Mouse (Mus musculus) limb, embryonic 14.5 days (tissue): ENCODE results near the gene Pim1. TPM values are rescaled to one million over a fixed set of nuclear protein-coding genes. Genes with fewer than 3 reads are reported as not detected.
"Not testable (repeated sequence)": the region's sequence is repeated elsewhere in the genome, so short reads cannot be mapped to it uniquely, and the experiment has no call there.

Experiments
- ATAC-seq: fragments of 200-750 bp; cut with Nextera tagmentation; 2 replicates; pipeline ENCODE4 v1.8.0; 2017; ENCODE audit warnings: low read depth, moderate number of reproducible peaks, moderate TSS enrichment; ENCODE audit not compliant: low FRiP score
- DNase-seq: peaks from one replicate; pipeline ENCODE4 v3.0.0-alpha.2; 2015; ENCODE audit warnings: low spot score
- H3K27ac ChIP-seq: fragments of 300-500 bp; sonication (generic); replicated peaks from 2 replicates; pipeline ENCODE4 v1.5.1; 2014; ENCODE audit warnings: low read depth, mild to moderate bottlenecking, low read length, moderate library complexity, mixed read lengths
- H3K27me3 ChIP-seq: fragments of 300-500 bp; sonication (generic); 2 replicates; pipeline ENCODE4 v1.6.1; 2014; ENCODE audit warnings: low read length, mixed read lengths; ENCODE audit not compliant: control insufficient read depth, insufficient read depth
- H3K36me3 ChIP-seq: fragments of 300-500 bp; sonication (generic); 2 replicates; pipeline ENCODE4 v1.6.1; 2014; ENCODE audit warnings: mild to moderate bottlenecking, low read length, moderate library complexity, mixed read lengths; ENCODE audit not compliant: control insufficient read depth, insufficient read depth
- H3K4me1 ChIP-seq: fragments of 300-500 bp; sonication (generic); 2 replicates; pipeline ENCODE4 v1.6.1; 2014; ENCODE audit warnings: antibody characterized with exemption, low read length, mixed read lengths; ENCODE audit not compliant: control insufficient read depth, insufficient read depth
- H3K4me2 ChIP-seq: fragments of 300-500 bp; sonication (generic); replicated peaks from 2 replicates; pipeline ENCODE4 v1.6.1; 2014; ENCODE audit warnings: low read depth, mild to moderate bottlenecking, low read length, moderate library complexity; ENCODE audit not compliant: severe bottlenecking
- H3K4me3 ChIP-seq: fragments of 300-500 bp; sonication (generic); replicated peaks from 2 replicates; pipeline ENCODE4 v1.5.1; 2014; ENCODE audit warnings: low read length
- H3K9ac ChIP-seq: fragments of 300-500 bp; sonication (generic); 2 replicates; pipeline ENCODE4 v1.6.1; 2014; ENCODE audit warnings: mild to moderate bottlenecking, low read depth, low read length, moderate library complexity; ENCODE audit not compliant: severe bottlenecking
- H3K9me3 ChIP-seq: fragments of 300-500 bp; sonication (generic); 2 replicates; pipeline ENCODE4 v1.6.1; 2016; ENCODE audit warnings: low read length; ENCODE audit not compliant: control insufficient read depth
- POLR2A ChIP-seq: fragments of 200-500 bp; IDR thresholded peaks from 2 replicates; pipeline ENCODE4 v1.8.0; 2012; ENCODE audit warnings: inconsistent platforms, mild to moderate bottlenecking, moderate library complexity, borderline replicate concordance; ENCODE audit not compliant: insufficient read depth, insufficient read length; ENCODE audit errors: extremely low read depth
- WGBS: fragments of 180-500 bp; shearing (Covaris S2); extraction: QIAGEN DNeasy Blood & Tissue Kit; methylation state at CpG from one replicate; pipeline ENCODE4 v1.1.7; 2014; 5-methylcytosine and 5-hydroxymethylcytosine counted together
- polyA plus RNA-seq, 2 experiments: library from polyadenylated mRNA; depleted of rRNA in 1 of 2; stranded (reverse) in 1 of 2; unstranded in 1 of 2; fragments of >200 nt; fragmentation: Nextera tagmentation in 1 of 2; extraction: Ambion mirVana in 1 of 2; gene quantifications; 2 replicates each; pipeline versions ENCODE4 v1.2.1 to v1.2.3; 2012 to 2014

Gene Pim1
- polyA plus RNA-seq, 2 experiments = 15.7 to 18.4 TPM

- DNase-seq = no peak
- H3K36me3 ChIP-seq = no peaks in the 10 kb centered on the region
- no peak overlapping the region for H3K4me3 ChIP-seq
- H3K27me3 ChIP-seq = no peaks in the 10 kb centered on the region
- H3K9me3 ChIP-seq = no peaks in the 10 kb centered on the region
- 76% methylated on average over 12 of the region's 12 CpGs for WGBS
- no peak for TF ChIP-seq POLR2A
- H3K4me1 ChIP-seq = no peaks in the 10 kb centered on the region
- H3K27ac ChIP-seq = no peak overlapping the region
- no peak overlapping the region for H3K9ac ChIP-seq
- ATAC-seq = no peak
- no peak overlapping the region for H3K4me2 ChIP-seq
These were observed 18.5 kb downstream of the Pim1 start for GRCm38 (mm10) chr17:29508927-29509608.

GRCm38 (mm10) chr17:29510691-29511090 lies 20.1 kb downstream of the Pim1 start:
- no peak for TF ChIP-seq POLR2A
- Histone ChIP-seq H3K4me3 (no peak overlapping the region), H3K27me3 (no peaks in the 10 kb centered on the region), H3K9me3 (no peaks in the 10 kb centered on the region), H3K36me3 (no peaks in the 10 kb centered on the region), H3K4me1 (no peaks in the 10 kb centered on the region), H3K9ac (no peak overlapping the region), H3K27ac (no peak overlapping the region), H3K4me2 (no peak overlapping the region)
- ATAC-seq (no peak), DNase-seq (no peak)
- 63% methylated on average over 8 of the region's 8 CpGs for WGBS

GRCm38 (mm10) chr17:29513044-29513730 lies 22.6 kb downstream of the Pim1 start:
- peak; percentile 44 for DNase-seq
- Histone ChIP-seq H3K9ac (no peak overlapping the region), H3K4me1 (no peaks in the 10 kb centered on the region), H3K4me2 (no peak overlapping the region), H3K36me3 (no peaks in the 10 kb centered on the region), H3K27me3 (no peaks in the 10 kb centered on the region), H3K4me3 (no peak overlapping the region), H3K9me3 (no peaks in the 10 kb centered on the region), H3K27ac (no peak overlapping the region)
- 0 out of 2 replicates have a peak, but pooled peaks have one; percentile 60 for ATAC-seq
- WGBS = 46% methylated on average over 13 of the region's 13 CpGs
- no peak for TF ChIP-seq POLR2A

- Histone ChIP-seq H3K4me3 (no peak overlapping the region), H3K9ac (no peak overlapping the region), H3K4me1 (no peaks in the 10 kb centered on the region), H3K9me3 (no peaks in the 10 kb centered on the region), H3K27me3 (no peaks in the 10 kb centered on the region), H3K27ac (no peak overlapping the region), H3K4me2 (no peak overlapping the region), H3K36me3 (no peaks in the 10 kb centered on the region)
- DNase-seq (peak; percentile 85), ATAC-seq (peak; percentile 46; the same call in 1 of the 2 replicates)
- no peak for TF ChIP-seq POLR2A
- WGBS = 2% methylated on average over 11 of the region's 11 CpGs
These were observed 23.9 kb downstream of the Pim1 start for GRCm38 (mm10) chr17:29514435-29514834.

- H3K4me2 ChIP-seq, H3K4me3 ChIP-seq, H3K4me1 ChIP-seq, H3K9ac ChIP-seq, H3K36me3 ChIP-seq, DNase-seq, ATAC-seq, H3K27me3 ChIP-seq, H3K9me3 ChIP-seq, H3K27ac ChIP-seq: not testable (repeated sequence)
- 88% methylated on average over 5 of the region's 5 CpGs for WGBS
These were observed 28.1 kb downstream of the Pim1 start for GRCm38 (mm10) chr17:29518665-29519064.
